ENCODE assay signal across 7 mouse cellular contexts in the genomic region with DNA sequence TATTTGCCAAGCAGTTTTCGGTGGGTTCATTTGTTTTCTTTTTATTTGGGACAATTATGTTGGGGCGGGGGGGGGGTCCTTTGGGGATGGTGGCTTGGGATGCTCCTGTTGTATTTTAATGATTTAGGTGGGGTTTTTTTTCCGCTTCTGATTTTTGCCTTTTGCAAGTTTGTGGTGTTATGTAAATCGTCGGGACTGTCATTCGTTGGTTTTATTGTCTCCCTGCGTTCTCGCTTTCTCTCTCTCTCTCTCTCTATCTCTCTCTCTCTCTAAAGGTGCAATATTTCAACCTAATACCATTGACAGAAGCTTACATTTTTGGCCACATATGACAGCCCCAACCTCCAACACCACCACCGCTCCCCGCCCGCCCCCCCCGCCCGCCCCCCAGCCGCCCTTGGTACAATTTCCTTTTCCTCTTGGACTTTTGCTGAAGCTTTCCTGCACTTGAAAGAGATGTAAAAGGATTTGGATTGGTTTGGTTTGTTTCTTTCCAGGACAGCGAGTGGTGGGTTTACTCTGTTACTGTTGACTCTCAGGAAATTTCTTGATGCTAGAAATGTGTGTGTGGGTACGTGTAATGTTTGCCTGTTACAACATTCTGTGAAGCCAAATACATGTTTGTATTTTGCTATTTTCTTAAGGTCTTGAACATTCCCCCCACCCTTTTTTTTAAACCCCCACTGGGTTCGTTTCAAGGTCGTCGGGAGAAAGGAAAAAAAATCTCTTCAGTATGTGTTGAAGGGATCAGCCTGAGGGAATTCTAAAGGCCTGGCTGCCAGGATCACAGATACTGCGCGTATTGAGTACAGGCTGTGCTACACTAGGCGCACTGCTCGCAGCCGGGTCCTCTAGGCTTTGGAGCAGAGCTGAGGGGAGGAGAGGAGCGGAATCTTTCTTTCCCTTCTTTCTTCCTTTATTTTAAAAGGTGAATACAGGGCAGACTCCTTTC. TPM values are rescaled to one million over a fixed set of nuclear protein-coding genes. Genes with fewer than 3 reads are reported as not detected.
DNase-seq lines count a peak whose midpoint lies in the region; ATAC-seq and TF ChIP-seq lines count a peak whose summit lies in the region.

No protein-coding gene starts in this region.

- peaks cover 26% of the 10 kb centered on the region for H3K4me1 ChIP-seq in thymus, adult 2 months (replicated peaks; ENCODE audit: control insufficient read depth, insufficient read depth, low read length)
- H3K4me1 ChIP-seq in heart, embryonic 11.5 days (ENCODE audit: control insufficient read depth, insufficient read depth, low read length) = peaks cover 17% of the 10 kb centered on the region; the same call in 1 of the 2 replicates
- H3K4me1 ChIP-seq in kidney, embryonic 16.5 days (ENCODE audit: insufficient read depth, low read length) = peaks cover 43% of the 10 kb centered on the region
- peaks cover 36% of the 10 kb centered on the region for H3K4me1 ChIP-seq in midbrain, embryonic 12.5 days

- no peak for TF ChIP-seq CTCF in thymus, adult 2 months (IDR thresholded peaks at IDR 0.05; ENCODE audit: borderline replicate concordance, control insufficient read depth, extremely low read depth, insufficient read depth, low read length, poor library complexity)

- H3K27ac ChIP-seq in thymus, adult 2 months (ENCODE audit: control insufficient read depth, insufficient read depth, low read length) = peak overlapping the region; percentile 89
- peak overlapping the region; percentile 98 for H3K27ac ChIP-seq in heart, embryonic 11.5 days (ENCODE audit: low read depth, low read length)
- H3K27ac ChIP-seq in kidney, embryonic 16.5 days (ENCODE audit: low read length) = peak overlapping the region; percentile 99
- peak overlapping the region; percentile 97 for H3K27ac ChIP-seq in midbrain, embryonic 12.5 days (replicated peaks)

- ATAC-seq in heart, embryonic 11.5 days (replicated peaks; ENCODE audit: insufficient number of reproducible peaks, low FRiP score, low TSS enrichment) = no peak
- no peak for ATAC-seq in kidney, embryonic 16.5 days (ENCODE audit: low FRiP score, low TSS enrichment)
- peak; percentile 32; the same call in 1 of the 2 replicates for ATAC-seq in midbrain, embryonic 12.5 days (ENCODE audit: low FRiP score, low read depth)

- 23% methylated on average over 25 of the region's 25 CpGs for WGBS in thymus, adult 2 months
- WGBS in heart, embryonic 11.5 days (ENCODE audit: insufficient replicate concordance) = 3% methylated on average over 25 of the region's 25 CpGs
- WGBS in kidney, embryonic 16.5 days = 8% methylated on average over 25 of the region's 25 CpGs
- 2% methylated on average over 24 of the region's 25 CpGs for WGBS in midbrain, embryonic 12.5 days

- peak overlapping the region; percentile 96 for H3K4me3 ChIP-seq in thymus, adult 2 months (ENCODE audit: control insufficient read depth, insufficient read depth, low read length)
- H3K4me3 ChIP-seq in heart, embryonic 11.5 days (ENCODE audit: low read depth, low read length) = peak overlapping the region; percentile 80
- peak overlapping the region; percentile 77 for H3K4me3 ChIP-seq in kidney, embryonic 16.5 days (ENCODE audit: low read length)
- H3K4me3 ChIP-seq in midbrain, embryonic 12.5 days = peak overlapping the region; percentile 68

- no peaks in the 10 kb centered on the region for H3K27me3 ChIP-seq in thymus, adult 2 months (ENCODE audit: control insufficient read depth, insufficient read depth, low read length)
- no peaks in the 10 kb centered on the region for H3K27me3 ChIP-seq in heart, embryonic 11.5 days (ENCODE audit: control insufficient read depth, insufficient read depth, low read length)
- H3K27me3 ChIP-seq in kidney, embryonic 16.5 days (ENCODE audit: insufficient read depth, low read length) = no peaks in the 10 kb centered on the region
- H3K27me3 ChIP-seq in midbrain, embryonic 12.5 days = peaks cover 26% of the 10 kb centered on the region

- no peaks in the 10 kb centered on the region for H3K9me3 ChIP-seq in heart, embryonic 11.5 days (replicated peaks; ENCODE audit: control insufficient read depth, low read length)
- H3K9me3 ChIP-seq in kidney, embryonic 16.5 days (ENCODE audit: low read length) = no peaks in the 10 kb centered on the region
- no peaks in the 10 kb centered on the region for H3K9me3 ChIP-seq in midbrain, embryonic 12.5 days

- peak overlapping the region; percentile 79 for H3K9ac ChIP-seq in heart, embryonic 11.5 days (ENCODE audit: low read depth, low read length)
- H3K9ac ChIP-seq in kidney, embryonic 16.5 days (replicated peaks; ENCODE audit: low read length) = peak overlapping the region; percentile 93
- peak overlapping the region; percentile 77 for H3K9ac ChIP-seq in midbrain, embryonic 12.5 days (replicated peaks)

- no peaks in the 10 kb centered on the region for H3K36me3 ChIP-seq in thymus, adult 2 months (ENCODE audit: control insufficient read depth, insufficient read depth, low read length)
- H3K36me3 ChIP-seq in heart, embryonic 11.5 days (ENCODE audit: control insufficient read depth, insufficient read depth, low read length) = no peaks in the 10 kb centered on the region
- no peaks in the 10 kb centered on the region for H3K36me3 ChIP-seq in kidney, embryonic 16.5 days (ENCODE audit: insufficient read depth, low read length)
- H3K36me3 ChIP-seq in midbrain, embryonic 12.5 days = no peaks in the 10 kb centered on the region

- no peak for TF ChIP-seq POLR2A in thymus, adult 2 months (IDR thresholded peaks at IDR 0.05; ENCODE audit: control insufficient read depth, extremely low read depth, insufficient read depth, low read length, poor library complexity)

- peak overlapping the region; percentile 71 for H3K4me2 ChIP-seq in heart, embryonic 11.5 days
- H3K4me2 ChIP-seq in kidney, embryonic 16.5 days (replicated peaks; ENCODE audit: low read depth, low read length) = peak overlapping the region; percentile 99
- peak overlapping the region; percentile 98 for H3K4me2 ChIP-seq in midbrain, embryonic 12.5 days (replicated peaks)

- DNase-seq in thymus, adult 2 months = peak; percentile 26
- DNase-seq in thymus, postnatal 10 days (ENCODE audit: low spot score in 2 of 2) = no peak
- peak; percentile 74 to 78 for DNase-seq in cerebellum, postnatal 25 days
- no peak for DNase-seq in MN1 (ENCODE audit: low spot score)

RNA-seq across cellular contexts. Expression of gene Bcl6, which starts 0.8 kb away (rescaled TPM):
- 103 and 116 TPM in 2 replicates for polyA plus RNA-seq in thymus, adult 2 months (2012; rRNA removed)
- polyA plus RNA-seq in heart, embryonic 11.5 days (2014; fragmentation: Nextera tagmentation; extraction: Ambion mirVana) = 0.27 and 0.40 TPM in 2 replicates
- polyA plus RNA-seq in kidney, embryonic 16.5 days (2015; fragmentation: Nextera tagmentation; extraction: Ambion mirVana) = 0.84 and 0.94 TPM in 2 replicates
- 0.15 and 0.25 TPM in 2 replicates for polyA plus RNA-seq in midbrain, embryonic 12.5 days (2016; fragmentation: Nextera tagmentation; extraction: Ambion mirVana)

RNA-seq across cellular contexts. Expression of gene Gm37419, which starts 1.2 kb away (rescaled TPM):
- not detected in 2 replicates for polyA plus RNA-seq in thymus, adult 2 months (2012; rRNA removed)
- polyA plus RNA-seq in heart, embryonic 11.5 days (2014; fragmentation: Nextera tagmentation; extraction: Ambion mirVana) = not detected in 2 replicates
- not detected in 2 replicates for polyA plus RNA-seq in kidney, embryonic 16.5 days (2015; fragmentation: Nextera tagmentation; extraction: Ambion mirVana)
- polyA plus RNA-seq in midbrain, embryonic 12.5 days (2016; fragmentation: Nextera tagmentation; extraction: Ambion mirVana) = not detected in 2 replicates

RNA-seq across cellular contexts. Expression of gene Rtp2, which starts 57.3 kb away (rescaled TPM):
- not detected in 2 replicates for polyA plus RNA-seq in thymus, adult 2 months (2012; rRNA removed)
- not detected in 2 replicates for polyA plus RNA-seq in heart, embryonic 11.5 days (2014; fragmentation: Nextera tagmentation; extraction: Ambion mirVana)
- not detected in 2 replicates for polyA plus RNA-seq in kidney, embryonic 16.5 days (2015; fragmentation: Nextera tagmentation; extraction: Ambion mirVana)
- not detected in 2 replicates for polyA plus RNA-seq in midbrain, embryonic 12.5 days (2016; fragmentation: Nextera tagmentation; extraction: Ambion mirVana)

Comparison
In these comparisons a context has a peak if more than half of its experiments do, and no peak if none do; other contexts are left out.
1. DNase-seq: peak in thymus, adult 2 months (single experiment) and cerebellum, postnatal 25 days (2 of 2); none in thymus, postnatal 10 days (0 of 2) and MN1 (single experiment).
2. RNA of gene Bcl6, which starts 0.8 kb away (polyA plus RNA-seq): 103 to 116 TPM in thymus, adult 2 months; 0.84 to 0.94 TPM in kidney, embryonic 16.5 days, 0.27 to 0.40 TPM in heart, embryonic 11.5 days and 0.15 to 0.25 TPM in midbrain, embryonic 12.5 days; every median in the first group is over 10 times any median in the second.
3. Peak in every context shown above with its lines, with median percentiles within 50 percentile points of each other: H3K27ac ChIP-seq, H3K4me3 ChIP-seq, H3K4me2 ChIP-seq and H3K9ac ChIP-seq.